Mouse (Mus musculus) CH12.LX (cell line): ENCODE measurements around the gene Unc119b. TPM values are rescaled to one million over a fixed set of nuclear protein-coding genes. Genes with fewer than 3 reads are reported as not detected.

Experiments
- DNase-seq: peaks from one replicate; pipeline ENCODE4 v3.0.0-alpha.2; 2013; ENCODE audit errors: extremely low read depth
- H3K27ac ChIP-seq: 2 replicates; pipeline ENCODE4 v1.5.1; 2012; ENCODE audit warnings: low read depth, mild to moderate bottlenecking, control low read depth, moderate library complexity; ENCODE audit not compliant: insufficient read depth
- H3K27me3 ChIP-seq: replicated peaks from 2 replicates; pipeline ENCODE3; 2012; ENCODE audit warnings: inconsistent platforms
- H3K36me3 ChIP-seq, 2 experiments: replicated peaks in 1 of 2; 2 replicates each; pipeline versions ENCODE3 to v1.6.1; 2012; ENCODE audit warnings: inconsistent platforms in 1 of 2, low read length in 1 of 2, mild to moderate bottlenecking in 1 of 2, mixed read lengths in 1 of 2, moderate library complexity in 1 of 2; ENCODE audit not compliant: control insufficient read depth in 1 of 2, insufficient read depth in 1 of 2
- H3K4me1 ChIP-seq, 2 experiments: 2 replicates each; pipeline ENCODE4 v1.6.1; 2012; ENCODE audit warnings: inconsistent platforms in 1 of 2, moderate library complexity in 1 of 2; ENCODE audit not compliant: insufficient read depth in 2 of 2, control insufficient read depth in 1 of 2
- H3K4me2 ChIP-seq: 2 replicates; pipeline ENCODE4 v1.6.1; 2012; ENCODE audit warnings: low read depth, mild to moderate bottlenecking, control low read depth; ENCODE audit not compliant: poor library complexity, insufficient read depth, severe bottlenecking
- H3K4me3 ChIP-seq, 3 experiments: fragments of 150-350 bp in 1 of 3; sonication (generic) in 1 of 3; replicated peaks in 1 of 3; 2 replicates each; pipeline versions ENCODE3 to v1.5.1; 2011 to 2012; ENCODE audit warnings: low read depth in 2 of 3, low read length in 2 of 3, mild to moderate bottlenecking in 2 of 3, moderate library complexity in 2 of 3, control low read depth in 1 of 3, improper control_type of control experiment in 1 of 3, inconsistent platforms in 1 of 3, mixed read lengths in 1 of 3; ENCODE audit not compliant: poor library complexity in 1 of 3
- H3K79me2 ChIP-seq: replicated peaks from 2 replicates; pipeline ENCODE4 v1.6.1; 2012; ENCODE audit warnings: mild to moderate bottlenecking, moderate library complexity; ENCODE audit not compliant: control insufficient read depth, poor library complexity, insufficient read depth, severe bottlenecking; ENCODE audit errors: extremely low read depth
- H3K9ac ChIP-seq: 2 replicates; pipeline ENCODE4 v1.6.1; 2012; ENCODE audit warnings: low read depth, mild to moderate bottlenecking, control low read depth, moderate library complexity; ENCODE audit not compliant: insufficient read depth
- H3K9me3 ChIP-seq: replicated peaks from 2 replicates; pipeline ENCODE3; 2012; ENCODE audit warnings: low read length, inconsistent platforms, mixed read lengths
- BHLHE40 ChIP-seq: IDR thresholded peaks from 2 replicates; pipeline ENCODE4 v1.6.1; 2011; ENCODE audit warnings: mild to moderate bottlenecking, low read depth, low read length, improper control_type of control experiment
- CTCF ChIP-seq, 2 experiments: IDR thresholded peaks in 1 of 2; conservative IDR thresholded peaks in 1 of 2; 2 replicates each; pipeline ENCODE4 v1.5.1; 2011 to 2012; ENCODE audit warnings: low read depth in 2 of 2, low read length in 2 of 2, improper control_type of control experiment in 1 of 2, inconsistent platforms in 1 of 2, mild to moderate bottlenecking in 1 of 2, moderate library complexity in 1 of 2
- ELF1 ChIP-seq: IDR thresholded peaks from 2 replicates; pipeline ENCODE4 v1.6.1; 2014; ENCODE audit warnings: low read depth, mild to moderate bottlenecking, inconsistent platforms, low read length, improper control_type of control experiment
- EP300 ChIP-seq: IDR thresholded peaks from 2 replicates; pipeline ENCODE4 v1.6.1; 2011; ENCODE audit warnings: low read length, improper control_type of control experiment
- KAT2A ChIP-seq: IDR thresholded peaks from 2 replicates; pipeline ENCODE4 v1.6.1; 2012; ENCODE audit warnings: low read length, improper control_type of control experiment, inconsistent platforms; ENCODE audit not compliant: insufficient replicate concordance
- MAX ChIP-seq: IDR thresholded peaks from 2 replicates; pipeline ENCODE4 v1.6.1; 2011; ENCODE audit warnings: low read length, improper control_type of control experiment
- MEF2A ChIP-seq: IDR thresholded peaks from 2 replicates; pipeline ENCODE4 v1.6.1; 2014; ENCODE audit warnings: low read depth, mild to moderate bottlenecking, inconsistent platforms, low read length, improper control_type of control experiment, borderline replicate concordance
- MYC ChIP-seq: IDR thresholded peaks from 2 replicates; pipeline ENCODE4 v1.6.1; 2011; ENCODE audit warnings: low read depth, mild to moderate bottlenecking, improper control_type of control experiment, low read length
- PAX5 ChIP-seq: IDR thresholded peaks from 2 replicates; pipeline ENCODE4 v1.6.1; 2012; ENCODE audit warnings: low read length, inconsistent platforms, mixed read lengths
- POLR2A ChIP-seq: IDR thresholded peaks from 2 replicates; pipeline ENCODE4 v1.6.1; 2011; ENCODE audit warnings: low read depth, mild to moderate bottlenecking, improper control_type of control experiment, low read length
- SIN3A ChIP-seq: IDR thresholded peaks from 2 replicates; pipeline ENCODE4 v1.6.1; 2012; ENCODE audit warnings: low read length, improper control_type of control experiment, inconsistent platforms
- UBTF ChIP-seq: IDR thresholded peaks from 2 replicates; pipeline ENCODE4 v1.6.1; 2012; ENCODE audit warnings: low read depth, mild to moderate bottlenecking, inconsistent platforms, low read length, improper control_type of control experiment, moderate library complexity
- dilution Hi-C: fragments of 300-500 bp; cut with MboI; formaldehyde crosslinking; loops from 2 replicates; pipeline ENCODE4 v1.14.3; 2020; ENCODE audit warnings: low sequenced_read_pairs; ENCODE audit not compliant: extremely low pct_unique_long_range_greater_than_20kb, extremely low pct_ligation_motif_present
- in situ Hi-C: fragments of 300-500 bp; cut with MboI; formaldehyde crosslinking; loops from 3 replicates; pipeline ENCODE4 v1.14.3; 2019; ENCODE audit warnings: low sequenced_read_pairs, low pct_ligation_motif_present, low pct_unique_long_range_greater_than_20kb, mixed read lengths
- polyA plus RNA-seq: library from polyadenylated mRNA; unstranded; fragments of >175 nt; gene quantifications from 2 replicates; pipeline ENCODE4 v1.2.1, GENCODE M21; 2012; ENCODE audit warnings: low read depth; ENCODE audit not compliant: insufficient read length
- total RNA-seq, 2 experiments: library from RNA; depleted of rRNA; stranded (reverse); fragments of 300-350 nt in 1 of 2; fragments of >200 nt in 1 of 2; gene quantifications; 2 replicates each; pipeline ENCODE4 v1.2.3; 2012 to 2014

The Unc119b gene
- total and polyA plus RNA-seq, 3 experiments = 13.3 to 22.6 (median 18.4) TPM

- peaks cover 8% of the 10 kb centered on the region for H3K27me3 ChIP-seq
- H3K4me2 ChIP-seq = peak overlapping the region; percentile 86
- H3K36me3 ChIP-seq = peaks cover 20 to 35% of the 10 kb centered on the region in 2 experiments
- no peak overlapping the region for H3K9ac ChIP-seq
- H3K27ac ChIP-seq = peak overlapping the region; percentile 79
- peak; percentile 53 for TF ChIP-seq ELF1
- no peak for TF ChIP-seq PAX5
- 0 out of 2 replicates have a peak, but pooled peaks have one; percentile 3 for TF ChIP-seq UBTF
- peak; percentile 45; the same call in 1 of the 2 replicates for TF ChIP-seq EP300
- peak; percentile 56; the same call in 1 of the 2 replicates for TF ChIP-seq MYC
- peak; percentile 33; the same call in 1 of the 2 replicates for TF ChIP-seq POLR2A
- peak; percentile 50 for TF ChIP-seq BHLHE40
- peak; percentile 57 for TF ChIP-seq MAX
- no peak for TF ChIP-seq KAT2A
- peak; percentile 65 for TF ChIP-seq SIN3A
- TF ChIP-seq, all 38 proteins: peak for 8
- Histone ChIP-seq H3K4me3 (peak overlapping the region in 1 of 3 experiments; percentile 34), H3K9me3 (peaks cover 3% of the 10 kb centered on the region), H3K79me2 (peaks cover 19% of the 10 kb centered on the region; the same call in 1 of the 2 replicates), H3K4me1 (peaks cover 5 to 33% of the 10 kb centered on the region in 2 experiments)
- in situ Hi-C loops (no loop called here), dilution Hi-C loops (no loop called here)
- no peak for DNase-seq
Observed at GRCm38 (mm10) chr5:115132465-115132864, 2.3 kb downstream of the Unc119b start.

DNA sequence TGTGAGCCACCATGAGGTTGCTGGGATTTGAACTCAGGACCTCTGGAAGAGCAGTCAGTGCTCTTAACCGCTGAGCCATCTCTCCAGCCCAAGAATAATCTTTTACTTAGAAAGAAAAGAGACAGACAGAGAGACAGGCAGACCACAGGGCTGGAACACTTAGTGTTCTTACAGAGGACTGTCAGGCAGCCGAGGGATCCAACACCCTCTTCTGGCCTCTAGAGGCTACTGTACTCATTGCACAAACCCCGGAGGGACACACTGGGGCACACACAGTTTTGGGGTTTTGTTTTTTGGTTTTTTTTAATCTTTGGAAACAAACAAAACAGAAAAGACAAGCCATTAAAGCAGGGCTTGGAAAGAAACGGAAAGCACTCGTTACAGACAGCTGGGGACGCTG, 5.4 kb downstream of the Unc119b start:
- Histone ChIP-seq H3K27ac (no peak overlapping the region), H3K27me3 (no peaks in the 10 kb centered on the region), H3K4me1 (peaks cover 10 to 62% of the 10 kb centered on the region in 2 experiments), H3K4me3 (no peak overlapping the region), H3K36me3 (peaks cover 47 to 66% of the 10 kb centered on the region in 2 experiments), H3K79me2 (peaks cover 19% of the 10 kb centered on the region; the same call in 1 of the 2 replicates), H3K9me3 (no peaks in the 10 kb centered on the region), H3K9ac (no peak overlapping the region), H3K4me2 (no peak overlapping the region)
- dilution Hi-C loops = no loop called here
- DNase-seq = no peak
- TF ChIP-seq CTCF (conservative IDR thresholded peaks at IDR 0.05 in 1 of 2, IDR thresholded peaks at IDR 0.05 in 1 of 2; ENCODE audit: low read depth in 2 of 2, low read length in 2 of 2) = peak in 1 of 2 experiments; percentile 28; a peak in 2 of 4 replicates
- TF ChIP-seq PAX5 = no peak
- no peak for TF ChIP-seq MEF2A
- in situ Hi-C loops = loop anchor here (5.0 kb wide), 2 partner anchors 38 to 108 kb away; partner anchors contain the start of gene Pop5
